Mouse (Mus musculus) stomach, embryonic 14.5 days (tissue): ENCODE measurements around the gene Camk1d. TPM values are rescaled to one million over a fixed set of nuclear protein-coding genes. Genes with fewer than 3 reads are reported as not detected.

Source experiments
- ATAC-seq: fragments of 200-750 bp; cut with Nextera tagmentation; 2 replicates; pipeline ENCODE4 v1.8.0; 2017; ENCODE audit warnings: low read depth, moderate TSS enrichment; ENCODE audit not compliant: insufficient number of reproducible peaks, insufficient read depth, low FRiP score
- H3K27ac ChIP-seq: fragments of 300-500 bp; sonication (generic); 2 replicates; pipeline ENCODE4 v1.5.1; 2014; ENCODE audit warnings: mild to moderate bottlenecking, low read length, moderate library complexity, mixed read lengths
- H3K27me3 ChIP-seq: fragments of 300-500 bp; sonication (generic); 2 replicates; pipeline ENCODE4 v1.6.1; 2014; ENCODE audit warnings: low read length, control low read depth, mixed read lengths; ENCODE audit not compliant: control insufficient read depth, insufficient read depth
- H3K36me3 ChIP-seq: fragments of 300-500 bp; sonication (generic); 2 replicates; pipeline ENCODE4 v1.6.1; 2014; ENCODE audit warnings: mild to moderate bottlenecking, control low read depth, low read length, moderate library complexity, mixed read lengths; ENCODE audit not compliant: control insufficient read depth, insufficient read depth
- H3K4me1 ChIP-seq: fragments of 300-500 bp; sonication (generic); 2 replicates; pipeline ENCODE4 v1.6.1; 2014; ENCODE audit warnings: low read length, control low read depth, mixed read lengths; ENCODE audit not compliant: control insufficient read depth, insufficient read depth
- H3K4me2 ChIP-seq: fragments of 300-500 bp; sonication (generic); replicated peaks from 2 replicates; pipeline ENCODE4 v1.6.1; 2014; ENCODE audit warnings: low read depth, low read length, control low read depth
- H3K4me3 ChIP-seq: fragments of 300-500 bp; sonication (generic); 2 replicates; pipeline ENCODE4 v1.5.1; 2014; ENCODE audit warnings: low read depth, low read length, control low read depth
- H3K9ac ChIP-seq: fragments of 300-500 bp; sonication (generic); replicated peaks from 2 replicates; pipeline ENCODE4 v1.6.1; 2014; ENCODE audit warnings: low read depth, mild to moderate bottlenecking, control low read depth, low read length, moderate library complexity, mixed read lengths
- H3K9me3 ChIP-seq: fragments of 300-500 bp; sonication (generic); 2 replicates; pipeline ENCODE4 v1.6.1; 2016; ENCODE audit warnings: low read depth, low read length, control low read depth; ENCODE audit not compliant: control insufficient read depth
- WGBS: fragments of 180-500 bp; shearing (Covaris S2); extraction: QIAGEN DNeasy Blood & Tissue Kit; methylation state at CpG from one replicate; pipeline ENCODE4 v1.1.7; 2014; 5-methylcytosine and 5-hydroxymethylcytosine counted together
- polyA plus RNA-seq: library from polyadenylated mRNA; unstranded; fragments of >200 nt; fragmentation: Nextera tagmentation; extraction: Ambion mirVana; gene quantifications from 2 replicates; pipeline ENCODE4 v1.2.1, GENCODE M21; 2014

Gene Camk1d
- polyA plus RNA-seq, 1 experiment from 2014 or later: 20.5 TPM

DNA sequence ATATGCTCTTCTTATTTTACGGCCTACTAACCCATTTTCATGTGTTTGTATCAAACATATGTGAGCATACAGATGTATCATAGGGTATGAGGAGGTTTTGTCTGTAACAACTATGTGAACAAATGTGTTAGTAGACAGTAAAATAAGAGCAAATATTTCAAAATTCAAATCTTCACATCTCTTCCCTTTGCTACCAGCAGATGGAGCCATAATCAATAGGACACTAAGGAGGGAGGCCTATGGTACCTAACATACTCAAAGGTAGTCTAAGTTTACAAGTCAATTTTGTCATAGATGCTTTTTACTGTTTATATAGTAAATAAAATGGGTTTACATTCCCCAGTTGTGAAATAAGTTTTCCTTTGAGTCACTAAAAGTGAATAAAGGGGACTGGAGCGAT is 262.7 kb downstream of the Camk1d start:
- 92% methylated on average over 2 of the region's 2 CpGs for WGBS
- no peak overlapping the region for H3K4me3 ChIP-seq

DNA sequence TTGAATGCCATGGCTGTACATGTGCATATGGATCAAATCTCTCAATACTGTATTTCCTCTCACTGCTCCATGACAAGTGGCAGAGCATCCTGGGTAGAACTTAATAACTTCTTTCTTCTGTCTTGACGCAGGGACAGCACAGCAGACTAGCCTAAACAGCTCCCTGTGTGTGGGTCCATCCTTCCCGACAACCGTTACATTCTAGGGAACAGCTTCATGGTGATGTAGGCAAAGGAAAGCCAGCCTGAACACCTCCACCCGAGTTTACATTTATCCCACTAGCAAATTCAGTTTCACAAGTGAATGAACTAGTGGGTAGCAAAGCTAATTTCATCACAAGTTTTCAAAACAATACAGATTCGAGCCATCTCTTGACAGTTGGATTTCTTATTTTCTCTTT is 269.0 kb downstream of the Camk1d start:
- 89% methylated on average over 5 of the region's 5 CpGs for WGBS
- Histone ChIP-seq H3K9ac (no peak overlapping the region), H3K27ac (no peak overlapping the region), H3K4me1 (no peaks in the 10 kb centered on the region), H3K9me3 (no peaks in the 10 kb centered on the region), H3K36me3 (no peaks in the 10 kb centered on the region), H3K4me3 (no peak overlapping the region), H3K4me2 (no peak overlapping the region), H3K27me3 (no peaks in the 10 kb centered on the region)
- no peak for ATAC-seq

More for the DNA sequence above, 262.7 kb downstream of the Camk1d start:
- Histone ChIP-seq H3K4me2 (no peak overlapping the region), H3K36me3 (no peaks in the 10 kb centered on the region), H3K4me1 (peaks cover 22% of the 10 kb centered on the region), H3K27me3 (no peaks in the 10 kb centered on the region), H3K9me3 (no peaks in the 10 kb centered on the region), H3K9ac (no peak overlapping the region), H3K27ac (no peak overlapping the region)
- ATAC-seq: no peak

DNA sequence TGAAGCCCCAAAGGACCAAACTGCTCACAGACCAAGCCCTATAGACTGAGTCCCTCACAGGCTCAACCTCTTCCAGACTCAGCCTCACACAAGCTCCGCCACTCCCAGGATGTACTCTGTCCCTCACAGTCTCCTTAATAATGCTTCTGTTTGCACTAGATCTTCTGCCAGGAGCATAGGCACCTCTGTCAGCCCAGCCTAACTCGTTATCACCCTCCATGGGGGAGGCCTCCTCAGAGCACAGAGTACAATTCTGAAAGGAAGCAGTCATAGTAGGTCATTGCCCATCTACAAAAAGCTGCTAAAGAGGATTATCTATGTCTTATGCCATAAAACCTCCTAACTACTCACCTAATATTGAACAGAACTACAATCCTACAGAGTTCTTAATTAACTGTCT is 276.6 kb downstream of the Camk1d start:
- ATAC-seq: no peak
- no peak overlapping the region for H3K27ac ChIP-seq
- WGBS: 56% methylated on average over 2 of the region's 2 CpGs

DNA sequence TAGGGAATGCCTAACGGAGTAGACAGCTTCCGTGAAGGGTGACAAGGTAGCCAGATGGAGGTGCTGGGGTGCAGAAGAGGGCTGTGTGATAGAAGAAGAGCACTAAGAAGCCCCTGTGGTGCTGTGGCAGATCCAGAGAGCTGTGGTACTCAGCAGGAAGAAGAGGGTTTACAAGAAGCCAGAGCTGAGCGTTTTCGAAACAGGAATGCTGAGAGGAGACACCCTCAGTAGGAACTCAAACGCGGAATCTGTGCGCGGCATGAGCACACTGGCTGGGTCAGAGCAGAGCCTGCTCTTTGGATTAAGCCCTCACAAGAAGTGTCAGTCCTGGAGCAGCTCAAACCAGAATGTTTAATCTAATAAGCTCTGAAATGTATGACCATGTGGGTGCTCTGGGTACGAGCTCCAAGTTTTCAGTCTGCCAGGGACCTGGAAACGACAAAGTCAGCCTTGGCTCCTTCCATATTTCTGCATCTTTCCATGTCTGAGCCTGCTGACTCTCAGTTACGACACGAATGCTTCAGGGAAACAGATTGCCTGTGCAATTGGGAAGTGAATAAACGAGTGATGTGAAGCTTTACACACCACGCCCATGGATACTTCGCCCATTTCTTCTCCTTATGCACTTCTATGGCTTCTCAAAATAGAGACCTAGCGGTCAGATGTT is 278.6 kb downstream of the Camk1d start:
- Histone ChIP-seq H3K4me2 (no peak overlapping the region), H3K9me3 (no peaks in the 10 kb centered on the region), H3K27me3 (no peaks in the 10 kb centered on the region), H3K36me3 (no peaks in the 10 kb centered on the region), H3K9ac (no peak overlapping the region), H3K27ac (no peak overlapping the region), H3K4me1 (no peaks in the 10 kb centered on the region), H3K4me3 (no peak overlapping the region)
- WGBS: 79% methylated on average over 16 of the region's 16 CpGs
- ATAC-seq: no peak

More for the DNA sequence above, 276.6 kb downstream of the Camk1d start:
- Histone ChIP-seq H3K4me1 (no peaks in the 10 kb centered on the region), H3K36me3 (no peaks in the 10 kb centered on the region), H3K4me2 (no peak overlapping the region), H3K9me3 (no peaks in the 10 kb centered on the region), H3K4me3 (no peak overlapping the region), H3K27me3 (no peaks in the 10 kb centered on the region), H3K9ac (no peak overlapping the region)

- Histone ChIP-seq H3K27me3 (no peaks in the 10 kb centered on the region), H3K36me3 (no peaks in the 10 kb centered on the region), H3K27ac (no peak overlapping the region), H3K9ac (no peak overlapping the region), H3K4me2 (no peak overlapping the region), H3K4me1 (no peaks in the 10 kb centered on the region), H3K4me3 (no peak overlapping the region), H3K9me3 (no peaks in the 10 kb centered on the region)
- no peak for ATAC-seq
- WGBS: 65% methylated on average over 2 of the region's 2 CpGs
Observed at GRCm38 (mm10) chr2:5431309-5431708, 283.0 kb downstream of the Camk1d start.

- 63% methylated on average over 8 of the region's 8 CpGs for WGBS
- no peak overlapping the region for H3K9ac ChIP-seq
Observed at GRCm38 (mm10) chr2:5429921-5430320, 284.4 kb downstream of the Camk1d start.

GRCm38 (mm10) chr2:5426110-5426509 is 288.2 kb downstream of the Camk1d start:
- H3K4me2 ChIP-seq: no peak overlapping the region
- ATAC-seq: no peak
- no peak overlapping the region for H3K4me3 ChIP-seq
- H3K9ac ChIP-seq: no peak overlapping the region
- no peaks in the 10 kb centered on the region for H3K27me3 ChIP-seq
- no peaks in the 10 kb centered on the region for H3K9me3 ChIP-seq
- WGBS: 25% methylated on average over 2 of the region's 2 CpGs
- H3K36me3 ChIP-seq: no peaks in the 10 kb centered on the region
- H3K27ac ChIP-seq: no peak overlapping the region
- H3K4me1 ChIP-seq: no peaks in the 10 kb centered on the region

More at GRCm38 (mm10) chr2:5429921-5430320, 284.4 kb downstream of the Camk1d start:
- no peak overlapping the region for H3K4me2 ChIP-seq
- no peak overlapping the region for H3K4me3 ChIP-seq
- no peaks in the 10 kb centered on the region for H3K4me1 ChIP-seq
- no peaks in the 10 kb centered on the region for H3K27me3 ChIP-seq
- no peak overlapping the region for H3K27ac ChIP-seq
- H3K36me3 ChIP-seq: no peaks in the 10 kb centered on the region
- no peaks in the 10 kb centered on the region for H3K9me3 ChIP-seq
- ATAC-seq: no peak

DNA sequence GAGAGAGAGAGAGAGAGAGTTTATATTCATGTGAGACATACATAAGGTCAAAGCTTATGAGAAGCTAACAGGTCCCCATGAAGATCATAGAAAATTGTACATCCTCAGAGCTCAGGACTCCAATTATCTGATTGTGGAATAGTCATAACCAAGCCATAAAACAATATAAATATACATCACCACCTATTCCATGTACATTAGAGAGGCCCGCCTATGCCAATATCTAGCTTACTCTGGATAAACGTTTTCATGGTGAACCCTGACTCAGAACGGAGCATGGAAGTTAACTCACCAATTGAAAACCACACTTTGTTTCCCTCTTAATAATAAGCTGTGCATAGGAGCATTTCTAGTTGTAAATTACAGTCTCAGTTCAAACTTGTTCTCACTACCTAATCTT is 288.7 kb downstream of the Camk1d start:
- no peak overlapping the region for H3K4me3 ChIP-seq
- no peaks in the 10 kb centered on the region for H3K4me1 ChIP-seq
- no peak for ATAC-seq
- H3K27me3 ChIP-seq: no peaks in the 10 kb centered on the region
- WGBS: 81% methylated on average over 3 of the region's 3 CpGs
- no peaks in the 10 kb centered on the region for H3K36me3 ChIP-seq
- no peak overlapping the region for H3K4me2 ChIP-seq
- no peak overlapping the region for H3K9ac ChIP-seq
- no peak overlapping the region for H3K27ac ChIP-seq
- H3K9me3 ChIP-seq: no peaks in the 10 kb centered on the region

DNA sequence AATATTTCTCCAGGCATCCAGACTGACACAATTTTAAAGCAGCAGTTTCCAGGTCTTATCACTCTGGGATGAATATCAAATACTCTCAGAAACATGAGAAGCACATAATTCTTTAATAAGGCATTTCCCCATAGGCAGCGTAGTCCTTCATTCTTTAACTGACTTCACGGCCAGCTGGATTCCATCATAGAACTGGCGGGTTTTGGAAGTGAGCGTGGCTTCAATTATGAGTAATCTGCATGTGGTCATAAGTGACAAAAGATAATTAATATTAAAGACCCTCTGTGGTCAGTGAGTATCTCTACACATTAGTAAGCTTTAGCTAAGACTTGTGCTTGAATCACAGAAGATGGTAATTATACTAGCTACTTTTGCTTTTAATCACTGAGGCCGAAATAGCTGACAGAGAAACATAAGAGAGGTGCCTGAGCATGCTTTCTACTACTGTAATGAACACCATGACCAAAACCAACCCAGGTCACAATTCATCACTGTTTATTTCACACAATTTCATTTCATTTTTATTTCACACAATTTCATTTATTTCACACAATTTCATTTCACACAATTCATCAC is 293.6 kb downstream of the Camk1d start:
- Histone ChIP-seq H3K4me3 (no peak overlapping the region), H3K27ac (no peak overlapping the region), H3K27me3 (no peaks in the 10 kb centered on the region), H3K36me3 (no peaks in the 10 kb centered on the region), H3K4me1 (peaks cover 6% of the 10 kb centered on the region; the same call in 1 of the 2 replicates), H3K9me3 (no peaks in the 10 kb centered on the region), H3K9ac (no peak overlapping the region), H3K4me2 (no peak overlapping the region)
- 46% methylated on average over 5 of the region's 5 CpGs for WGBS
- ATAC-seq: no peak
